Mouse (Mus musculus): Measurements from ENCODE around the gene Hist1h2bg. TPM values are rescaled to one million over a fixed set of nuclear protein-coding genes. Genes with fewer than 3 reads are reported as not detected.

Gene Hist1h2bg
- 3.4 and 4.7 TPM in 2 replicates for polyA plus RNA-seq (2021; fragmentation: Nextera tagmentation)
- long read RNA-seq, experiment 1, partial matches to known transcripts = 0 of 1 reads
- long read RNA-seq, experiment 1, other reads (novel, unspliced or antisense) = 0 of 1 reads
- long read RNA-seq, experiment 2, partial matches to known transcripts = 0 of 2 reads
- long read RNA-seq, experiment 2, other reads (novel, unspliced or antisense) = 0 of 2 reads

GRCm38 (mm10) chr13:23571022-23571503 lies at the start of gene Hist1h2bg, which contains the start of gene Hist1h2ae:
Gene Hist1h2bg (plus strand): TSS chr13:23571396.
Gene Hist1h2ae (minus strand): TSS chr13:23571220.

GRCm38 (mm10) chr13:23530901-23531875 lies 40.0 kb upstream of the Hist1h2bg start, which contains the start of gene Hist1h4h:
Gene Hist1h4h (plus strand): TSS chr13:23531050.

GRCm38 (mm10) chr13:23533560-23534367 lies 37.4 kb upstream of the Hist1h2bg start, which contains the start of gene Hist1h2af:
Gene Hist1h2af (plus strand): TSS chr13:23533906.

GRCm38 (mm10) chr13:23535137-23536075 lies 35.8 kb upstream of the Hist1h2bg start, which contains the start of gene Hist1h3g:
Gene Hist1h3g (plus strand): TSS chr13:23535422.

GRCm38 (mm10) chr13:23542999-23543607 lies 28.1 kb upstream of the Hist1h2bg start, which contains the start of gene Hist1h2bh:
Gene Hist1h2bh (minus strand): TSS chr13:23543392.

GRCm38 (mm10) chr13:23543965-23544786 lies 27.0 kb upstream of the Hist1h2bg start, which contains the start of gene Hist1h3f:
Gene Hist1h3f (plus strand): TSS chr13:23544052.

GRCm38 (mm10) chr13:23551146-23551834 lies 19.9 kb upstream of the Hist1h2bg start, which contains the start of gene Hist1h4f:
Gene Hist1h4f (minus strand): TSS chr13:23551648.

GRCm38 (mm10) chr13:23552962-23553361 lies 18.2 kb upstream of the Hist1h2bg start, which contains the start of gene Hist1h1d:
Gene Hist1h1d (plus strand): TSS chr13:23553262.

GRCm38 (mm10) chr13:23561883-23562659 lies 9.1 kb upstream of the Hist1h2bg start, which contains the start of gene Hist1h3e:
Gene Hist1h3e (minus strand): TSS chr13:23562369.

GRCm38 (mm10) chr13:23573898-23574524 lies 2.8 kb downstream of the Hist1h2bg start, which contains the start of the genes Hist1h2bf and Hist1h2ad:
Gene Hist1h2bf (minus strand): TSS chr13:23574196.
Gene Hist1h2ad (plus strand): TSS chr13:23574381.

GRCm38 (mm10) chr13:23575271-23575851 lies 4.2 kb downstream of the Hist1h2bg start, which contains the start of gene Hist1h3d:
Gene Hist1h3d (plus strand): TSS chr13:23575763.

GRCm38 (mm10) chr13:23581408-23582218 lies 10.4 kb downstream of the Hist1h2bg start, which contains the start of gene Hist1h4d:
Gene Hist1h4d (plus strand): TSS chr13:23581598.

GRCm38 (mm10) chr13:23620733-23621531 lies 49.7 kb downstream of the Hist1h2bg start, which contains the start of gene Hist1h2be:
Gene Hist1h2be (minus strand): TSS chr13:23621124.

